Mouse (Mus musculus) midbrain, embryonic 14.5 days (tissue): ENCODE results near the gene St3gal5. TPM values are rescaled to one million over a fixed set of nuclear protein-coding genes. Genes with fewer than 3 reads are reported as not detected.

Source experiments
- ATAC-seq: fragments of 200-750 bp; cut with Nextera tagmentation; 2 replicates; pipeline ENCODE4 v1.8.0; 2017; ENCODE audit warnings: moderate number of reproducible peaks, moderate library complexity; ENCODE audit not compliant: low FRiP score, low TSS enrichment
- DNase-seq: peaks from one replicate; pipeline ENCODE4 v3.0.0-alpha.2; 2015
- H3K27ac ChIP-seq: fragments of 300-500 bp; sonication (generic); replicated peaks from 2 replicates; pipeline ENCODE4 v1.5.1; 2014; ENCODE audit warnings: mild to moderate bottlenecking, low read depth, low read length, moderate library complexity
- H3K27me3 ChIP-seq: fragments of 300-500 bp; sonication (generic); 2 replicates; pipeline ENCODE4 v1.6.1; 2014; ENCODE audit warnings: low read length, control low read depth, mixed read lengths; ENCODE audit not compliant: control insufficient read depth, insufficient read depth
- H3K36me3 ChIP-seq: fragments of 300-500 bp; sonication (generic); 2 replicates; pipeline ENCODE4 v1.6.1; 2014; ENCODE audit warnings: low read length, control low read depth; ENCODE audit not compliant: control insufficient read depth, insufficient read depth
- H3K4me1 ChIP-seq: fragments of 300-500 bp; sonication (generic); 2 replicates; pipeline ENCODE4 v1.6.1; 2014; ENCODE audit warnings: mild to moderate bottlenecking, antibody characterized with exemption, low read length, control low read depth; ENCODE audit not compliant: control insufficient read depth, insufficient read depth
- H3K4me2 ChIP-seq: fragments of 300-500 bp; sonication (generic); 2 replicates; pipeline ENCODE4 v1.6.1; 2014; ENCODE audit warnings: mild to moderate bottlenecking, low read length, moderate library complexity
- H3K4me3 ChIP-seq: fragments of 300-500 bp; sonication (generic); replicated peaks from 2 replicates; pipeline ENCODE4 v1.5.1; 2014; ENCODE audit warnings: low read depth, low read length
- H3K9ac ChIP-seq: fragments of 300-500 bp; sonication (generic); replicated peaks from 2 replicates; pipeline ENCODE4 v1.6.1; 2014; ENCODE audit warnings: mild to moderate bottlenecking, low read length, moderate library complexity
- H3K9me3 ChIP-seq: fragments of 300-500 bp; sonication (generic); 2 replicates; pipeline ENCODE4 v1.6.1; 2016; ENCODE audit warnings: low read length, control low read depth, mixed read lengths; ENCODE audit not compliant: control insufficient read depth
- WGBS: fragments of 180-500 bp; shearing (Covaris S2); extraction: QIAGEN DNeasy Blood & Tissue Kit; methylation state at CpG from one replicate; pipeline ENCODE4 v1.1.7; 2014; 5-methylcytosine and 5-hydroxymethylcytosine counted together
- polyA plus RNA-seq: library from polyadenylated mRNA; unstranded; fragments of >200 nt; fragmentation: Nextera tagmentation; extraction: Ambion mirVana; gene quantifications from 2 replicates; pipeline ENCODE4 v1.2.1, GENCODE M21; 2014

St3gal5 gene
- polyA plus RNA-seq, 1 experiment from 2014 or later, result 49.8 TPM

- H3K9me3 ChIP-seq, result no peaks in the 10 kb centered on the region
- peak overlapping the region; percentile 51 for H3K4me2 ChIP-seq
- peak overlapping the region; percentile 42; the same call in 1 of the 2 replicates for H3K9ac ChIP-seq
- no peaks in the 10 kb centered on the region for H3K36me3 ChIP-seq
- DNase-seq, result peak; percentile 52
- peak overlapping the region; percentile 19 for H3K4me3 ChIP-seq
- no peak; the same call in 1 of the 2 replicates for ATAC-seq
- WGBS, result 4% methylated on average over 29 of the region's 29 CpGs
- H3K27me3 ChIP-seq, result peaks cover 22% of the 10 kb centered on the region
- H3K27ac ChIP-seq, result 0 out of 2 replicates have a peak overlapping the region, but pooled peaks have one; percentile 13
- H3K4me1 ChIP-seq, result peaks cover 11% of the 10 kb centered on the region
Observed at GRCm38 (mm10) chr6:72189061-72189863, 91.9 kb downstream of the St3gal5 start.

- DNase-seq (no peak), ATAC-seq (no peak)
- Histone ChIP-seq H3K27me3 (peaks cover 22% of the 10 kb centered on the region), H3K4me3 (no peak overlapping the region), H3K4me1 (peaks cover 11% of the 10 kb centered on the region), H3K36me3 (no peaks in the 10 kb centered on the region), H3K9ac (no peak overlapping the region), H3K4me2 (no peak overlapping the region), H3K9me3 (no peaks in the 10 kb centered on the region), H3K27ac (no peak overlapping the region)
- 44% methylated on average over 6 of the region's 6 CpGs for WGBS
Observed at GRCm38 (mm10) chr6:72190120-72190519, 92.7 kb downstream of the St3gal5 start.

DNA sequence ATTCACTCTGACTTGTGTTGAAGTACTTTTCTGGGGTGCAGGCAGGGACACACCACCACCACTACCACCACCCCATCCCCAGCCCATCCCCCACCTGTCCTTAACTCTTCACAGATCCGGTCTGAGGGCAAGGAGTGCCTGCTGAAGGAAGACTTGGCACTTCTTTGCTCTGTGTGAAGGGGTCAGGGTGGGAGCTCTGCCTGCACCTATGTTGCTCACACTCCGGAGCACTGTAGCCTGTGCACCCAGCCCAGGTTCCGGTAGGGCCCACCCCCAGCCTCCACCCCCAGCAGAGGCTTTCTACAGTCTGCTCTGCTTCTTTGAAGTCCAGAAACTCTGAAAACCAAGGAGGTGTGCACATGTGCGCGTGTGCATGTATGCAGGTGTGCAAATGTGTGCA, 93.2 kb downstream of the St3gal5 start:
- Histone ChIP-seq H3K4me1 (peaks cover 11% of the 10 kb centered on the region), H3K36me3 (no peaks in the 10 kb centered on the region), H3K27ac (no peak overlapping the region), H3K4me3 (no peak overlapping the region), H3K27me3 (peaks cover 22% of the 10 kb centered on the region), H3K4me2 (no peak overlapping the region), H3K9me3 (no peaks in the 10 kb centered on the region), H3K9ac (no peak overlapping the region)
- ATAC-seq (0 out of 2 replicates have a peak, but pooled peaks have one; percentile 28), DNase-seq (no peak)
- WGBS, result 71% methylated on average over 5 of the region's 5 CpGs

GRCm38 (mm10) chr6:72196660-72197059, 99.3 kb downstream of the St3gal5 start:
- Histone ChIP-seq H3K4me3 (no peak overlapping the region), H3K36me3 (no peaks in the 10 kb centered on the region), H3K27ac (no peak overlapping the region), H3K27me3 (no peaks in the 10 kb centered on the region; the same call in 1 of the 2 replicates), H3K9ac (no peak overlapping the region), H3K9me3 (no peaks in the 10 kb centered on the region), H3K4me1 (no peaks in the 10 kb centered on the region), H3K4me2 (no peak overlapping the region)
- WGBS, result 82% methylated on average over 3 of the region's 3 CpGs
- ATAC-seq, result no peak
- DNase-seq, result no peak

DNA sequence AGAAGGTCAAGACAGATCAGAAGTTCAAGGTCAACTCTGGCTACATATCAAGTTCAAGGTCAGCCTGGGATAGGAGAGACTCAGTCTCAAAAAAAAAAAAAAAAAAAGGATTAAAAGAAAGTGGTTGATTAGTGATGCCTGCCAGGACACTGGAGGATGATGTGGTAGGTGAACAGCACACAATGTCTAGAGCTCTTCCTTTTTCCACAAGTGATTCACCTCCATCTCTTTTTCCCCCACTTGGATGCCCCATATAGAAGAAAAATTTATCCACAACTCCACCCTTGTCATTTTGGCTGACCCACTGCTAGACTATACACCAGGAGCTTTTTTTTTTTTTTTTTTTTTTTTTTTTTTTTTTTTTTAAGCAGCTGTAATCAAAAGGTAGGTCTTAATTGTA, 100.1 kb downstream of the St3gal5 start:
- H3K27me3 ChIP-seq, result no peaks in the 10 kb centered on the region; the same call in 1 of the 2 replicates
- no peak overlapping the region for H3K4me2 ChIP-seq
- no peak overlapping the region for H3K9ac ChIP-seq
- DNase-seq (no peak), ATAC-seq (no peak)
- H3K27ac ChIP-seq, result no peak overlapping the region
- H3K36me3 ChIP-seq, result no peaks in the 10 kb centered on the region
- H3K9me3 ChIP-seq, result no peaks in the 10 kb centered on the region
- no peak overlapping the region for H3K4me3 ChIP-seq
- no peaks in the 10 kb centered on the region for H3K4me1 ChIP-seq

- no peak overlapping the region for H3K4me2 ChIP-seq
- H3K9ac ChIP-seq, result no peak overlapping the region
- no peaks in the 10 kb centered on the region for H3K36me3 ChIP-seq
- H3K27me3 ChIP-seq, result no peaks in the 10 kb centered on the region; the same call in 1 of the 2 replicates
- H3K9me3 ChIP-seq, result no peaks in the 10 kb centered on the region
- DNase-seq (no peak), ATAC-seq (no peak)
- WGBS, result 40% methylated on average over 11 of the region's 11 CpGs
- H3K4me1 ChIP-seq, result no peaks in the 10 kb centered on the region
- H3K4me3 ChIP-seq, result no peak overlapping the region
- no peak overlapping the region for H3K27ac ChIP-seq
Observed at GRCm38 (mm10) chr6:72200595-72201256, 103.3 kb downstream of the St3gal5 start.

DNA sequence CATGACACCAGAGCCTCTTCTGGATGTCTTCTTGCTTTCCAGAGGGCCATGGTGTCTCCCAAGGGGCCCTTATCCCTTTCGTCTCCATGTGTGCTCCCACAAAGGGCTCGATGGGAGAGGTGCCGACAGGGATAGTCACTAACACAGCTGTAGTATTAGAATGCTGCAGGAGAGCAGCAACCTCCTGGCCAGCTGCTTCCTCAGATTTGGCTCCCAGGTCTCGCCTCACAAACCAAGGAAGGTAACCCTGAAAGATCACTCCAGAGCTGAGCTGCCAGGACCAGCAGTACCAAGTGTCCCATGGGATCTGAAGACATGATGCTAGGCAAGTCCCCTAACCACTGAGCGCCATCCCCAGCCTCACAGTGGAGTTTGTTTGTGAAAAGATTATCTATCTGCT, 105.3 kb downstream of the St3gal5 start:
- Histone ChIP-seq H3K4me2 (no peak overlapping the region), H3K4me1 (no peaks in the 10 kb centered on the region), H3K9ac (no peak overlapping the region), H3K9me3 (no peaks in the 10 kb centered on the region), H3K36me3 (no peaks in the 10 kb centered on the region), H3K4me3 (no peak overlapping the region), H3K27ac (no peak overlapping the region), H3K27me3 (no peaks in the 10 kb centered on the region)
- ATAC-seq (no peak), DNase-seq (no peak)
- 81% methylated on average over 5 of the region's 5 CpGs for WGBS

GRCm38 (mm10) chr6:72203279-72203678, 105.9 kb downstream of the St3gal5 start:
- H3K4me2 ChIP-seq, result no peak overlapping the region
- no peaks in the 10 kb centered on the region for H3K27me3 ChIP-seq
- no peaks in the 10 kb centered on the region for H3K9me3 ChIP-seq
- ATAC-seq (no peak), DNase-seq (no peak)
- no peaks in the 10 kb centered on the region for H3K36me3 ChIP-seq
- H3K4me3 ChIP-seq, result no peak overlapping the region
- H3K4me1 ChIP-seq, result no peaks in the 10 kb centered on the region
- H3K27ac ChIP-seq, result no peak overlapping the region
- 78% methylated on average over 5 of the region's 5 CpGs for WGBS
- H3K9ac ChIP-seq, result no peak overlapping the region
